Mouse (Mus musculus) midbrain, embryonic 13.5 days (tissue): ENCODE results near the gene Recql5. TPM values are rescaled to one million over a fixed set of nuclear protein-coding genes. Genes with fewer than 3 reads are reported as not detected.

ENCODE experiments used
- ATAC-seq: fragments of 200-750 bp; cut with Nextera tagmentation; 2 replicates; pipeline ENCODE4 v1.8.0; 2017; ENCODE audit warnings: mild to moderate bottlenecking, moderate TSS enrichment, moderate library complexity
- H3K27ac ChIP-seq: fragments of 300-500 bp; sonication (generic); 2 replicates; pipeline ENCODE4 v1.5.1; 2015; ENCODE audit warnings: inconsistent platforms, mild to moderate bottlenecking, moderate library complexity
- H3K27me3 ChIP-seq: fragments of 300-500 bp; sonication (generic); 2 replicates; pipeline ENCODE4 v1.6.1; 2015; ENCODE audit warnings: mild to moderate bottlenecking, inconsistent platforms
- H3K36me3 ChIP-seq: fragments of 300-500 bp; sonication (generic); 2 replicates; pipeline ENCODE4 v1.6.1; 2015; ENCODE audit warnings: mild to moderate bottlenecking, inconsistent platforms
- H3K4me1 ChIP-seq: fragments of 300-500 bp; sonication (generic); replicated peaks from 2 replicates; pipeline ENCODE4 v1.6.1; 2015; ENCODE audit warnings: inconsistent platforms
- H3K4me2 ChIP-seq: fragments of 300-500 bp; sonication (generic); replicated peaks from 2 replicates; pipeline ENCODE4 v1.6.1; 2015; ENCODE audit warnings: moderate library complexity, mild to moderate bottlenecking, inconsistent platforms
- H3K4me3 ChIP-seq: fragments of 300-500 bp; sonication (generic); replicated peaks from 2 replicates; pipeline ENCODE4 v1.5.1; 2015; ENCODE audit warnings: mild to moderate bottlenecking, inconsistent platforms
- H3K9ac ChIP-seq: fragments of 300-500 bp; sonication (generic); replicated peaks from 2 replicates; pipeline ENCODE4 v1.6.1; 2015; ENCODE audit warnings: mild to moderate bottlenecking, inconsistent platforms
- H3K9me3 ChIP-seq: fragments of 300-500 bp; sonication (generic); 2 replicates; pipeline ENCODE4 v1.6.1; 2016; ENCODE audit warnings: mild to moderate bottlenecking, inconsistent platforms
- WGBS: fragments of 180-500 bp; shearing (Covaris S2); methylation state at CpG from one replicate; pipeline ENCODE4 v1.1.7; 2015; 5-methylcytosine and 5-hydroxymethylcytosine counted together
- polyA plus RNA-seq: library from polyadenylated mRNA; unstranded; fragments of >200 nt; fragmentation: Nextera tagmentation; extraction: Ambion mirVana; gene quantifications from 2 replicates; pipeline ENCODE4 v1.2.1, GENCODE M21; 2015

Recql5 gene
- polyA plus RNA-seq, 1 experiment from 2014 or later: 29.2 TPM

- Histone ChIP-seq H3K4me2 (no peak overlapping the region), H3K9me3 (no peaks in the 10 kb centered on the region), H3K4me1 (no peaks in the 10 kb centered on the region), H3K36me3 (peaks cover 51% of the 10 kb centered on the region), H3K27ac (no peak overlapping the region), H3K4me3 (no peak overlapping the region), H3K9ac (no peak overlapping the region), H3K27me3 (no peaks in the 10 kb centered on the region)
- WGBS: 91% methylated on average over 9 of the region's 9 CpGs
- no peak for ATAC-seq
These were observed 40.2 kb downstream of the Recql5 start for GRCm38 (mm10) chr11:115893071-115893470.

GRCm38 (mm10) chr11:115892213-115892612, 41.1 kb downstream of the Recql5 start:
- H3K36me3 ChIP-seq: peaks cover 51% of the 10 kb centered on the region
- H3K9me3 ChIP-seq: no peaks in the 10 kb centered on the region
- no peaks in the 10 kb centered on the region for H3K4me1 ChIP-seq
- H3K4me3 ChIP-seq: no peak overlapping the region
- no peaks in the 10 kb centered on the region for H3K27me3 ChIP-seq
- no peak for ATAC-seq
- no peak overlapping the region for H3K27ac ChIP-seq
- no peak overlapping the region for H3K4me2 ChIP-seq
- WGBS: 63% methylated on average over 6 of the region's 6 CpGs
- no peak overlapping the region for H3K9ac ChIP-seq

- 90% methylated on average over 6 of the region's 6 CpGs for whole genome bisulfite sequencing
- H3K36me3 ChIP-seq: peaks cover 22% of the 10 kb centered on the region
- H3K27me3 ChIP-seq: peaks cover 3% of the 10 kb centered on the region; the same call in 1 of the 2 replicates
- H3K4me2 ChIP-seq: no peak overlapping the region
- no peak overlapping the region for H3K27ac ChIP-seq
- H3K9ac ChIP-seq: no peak overlapping the region
- no peaks in the 10 kb centered on the region for H3K4me1 ChIP-seq
- H3K9me3 ChIP-seq: no peaks in the 10 kb centered on the region
- ATAC-seq: no peak
- H3K4me3 ChIP-seq: no peak overlapping the region
These were observed 44.1 kb downstream of the Recql5 start for GRCm38 (mm10) chr11:115889159-115889558.

- Histone ChIP-seq H3K4me1 (no peaks in the 10 kb centered on the region), H3K4me2 (no peak overlapping the region), H3K36me3 (peaks cover 11% of the 10 kb centered on the region), H3K27me3 (peaks cover 12% of the 10 kb centered on the region; the same call in 1 of the 2 replicates), H3K4me3 (no peak overlapping the region), H3K9me3 (no peaks in the 10 kb centered on the region), H3K9ac (no peak overlapping the region), H3K27ac (no peak overlapping the region)
- 85% methylated on average over 5 of the region's 5 CpGs for WGBS
- no peak for ATAC-seq
These were observed 45.3 kb downstream of the Recql5 start for GRCm38 (mm10) chr11:115888020-115888419.

- Histone ChIP-seq H3K36me3 (no peaks in the 10 kb centered on the region), H3K4me2 (no peak overlapping the region), H3K4me1 (no peaks in the 10 kb centered on the region), H3K4me3 (no peak overlapping the region), H3K27me3 (peaks cover 12% of the 10 kb centered on the region; the same call in 1 of the 2 replicates), H3K9me3 (no peaks in the 10 kb centered on the region), H3K27ac (no peak overlapping the region), H3K9ac (no peak overlapping the region)
- WGBS: 94% methylated on average over 11 of the region's 11 CpGs
- no peak for ATAC-seq
These were observed 46.8 kb downstream of the Recql5 start for GRCm38 (mm10) chr11:115886446-115886845.

GRCm38 (mm10) chr11:115885281-115885680, 48.0 kb downstream of the Recql5 start:
- Histone ChIP-seq H3K9me3 (no peaks in the 10 kb centered on the region), H3K27me3 (peaks cover 12% of the 10 kb centered on the region; the same call in 1 of the 2 replicates), H3K4me1 (no peaks in the 10 kb centered on the region), H3K27ac (no peak overlapping the region), H3K9ac (no peak overlapping the region), H3K4me3 (no peak overlapping the region), H3K36me3 (no peaks in the 10 kb centered on the region), H3K4me2 (no peak overlapping the region)
- WGBS: 81% methylated on average over 11 of the region's 11 CpGs
- ATAC-seq: no peak

GRCm38 (mm10) chr11:115884361-115884760, 48.9 kb downstream of the Recql5 start:
- Histone ChIP-seq H3K27ac (no peak overlapping the region), H3K4me1 (no peaks in the 10 kb centered on the region), H3K9ac (no peak overlapping the region), H3K4me3 (no peak overlapping the region), H3K9me3 (no peaks in the 10 kb centered on the region), H3K36me3 (no peaks in the 10 kb centered on the region), H3K4me2 (no peak overlapping the region), H3K27me3 (peaks cover 12% of the 10 kb centered on the region; the same call in 1 of the 2 replicates)
- no peak for ATAC-seq
- 92% methylated on average over 3 of the region's 3 CpGs for WGBS

DNA sequence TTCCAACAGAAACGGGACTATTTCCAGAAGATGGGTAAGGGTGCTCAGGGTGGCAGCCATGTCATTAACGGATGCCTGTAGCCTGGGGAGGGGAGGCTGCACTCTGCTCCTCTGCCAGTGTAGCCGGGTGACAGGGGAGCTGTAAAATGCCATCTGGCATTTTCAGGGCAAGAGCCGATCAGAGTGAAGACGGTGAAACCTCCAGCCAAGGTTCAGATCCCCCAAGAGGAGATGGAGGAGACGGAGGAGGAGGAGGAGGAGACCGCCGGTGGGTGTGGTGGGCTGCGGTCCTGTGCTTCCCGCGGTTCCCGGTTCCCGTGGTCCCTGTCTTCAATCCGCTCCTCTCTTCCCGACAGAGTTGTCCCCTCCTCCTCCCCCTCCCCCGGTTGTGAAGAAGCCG, 50.0 kb downstream of the Recql5 start:
- H3K36me3 ChIP-seq: no peaks in the 10 kb centered on the region
- no peak overlapping the region for H3K4me2 ChIP-seq
- H3K27ac ChIP-seq: no peak overlapping the region
- ATAC-seq: no peak
- no peaks in the 10 kb centered on the region for H3K9me3 ChIP-seq
- H3K4me3 ChIP-seq: no peak overlapping the region
- H3K27me3 ChIP-seq: peaks cover 12% of the 10 kb centered on the region; the same call in 1 of the 2 replicates
- WGBS: 33% methylated on average over 17 of the region's 17 CpGs
- no peaks in the 10 kb centered on the region for H3K4me1 ChIP-seq
- H3K9ac ChIP-seq: no peak overlapping the region

DNA sequence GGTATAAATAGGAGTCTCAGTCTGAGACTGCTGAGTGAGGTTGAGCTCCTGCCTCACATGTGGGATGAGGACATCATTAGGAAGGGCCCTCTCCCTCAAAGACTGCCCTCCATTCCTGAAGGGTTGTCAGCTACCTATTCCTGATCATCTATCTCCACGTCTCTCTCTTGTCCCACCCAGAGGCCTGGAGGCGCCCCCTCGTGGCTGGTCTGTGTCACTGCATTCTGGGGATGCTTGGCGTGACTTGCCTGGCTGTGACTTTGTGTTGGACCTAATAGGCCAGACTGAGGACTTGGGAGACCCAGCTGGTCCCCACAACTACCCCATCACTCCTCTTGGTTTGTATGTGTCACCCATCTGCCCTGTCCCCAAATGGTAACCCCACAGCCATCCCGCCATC, 52.3 kb downstream of the Recql5 start:
- Histone ChIP-seq H3K9ac (no peak overlapping the region), H3K9me3 (no peaks in the 10 kb centered on the region), H3K4me2 (no peak overlapping the region), H3K27ac (no peak overlapping the region), H3K27me3 (peaks cover 12% of the 10 kb centered on the region; the same call in 1 of the 2 replicates), H3K4me3 (no peak overlapping the region), H3K36me3 (no peaks in the 10 kb centered on the region), H3K4me1 (no peaks in the 10 kb centered on the region)
- WGBS: 25% methylated on average over 5 of the region's 5 CpGs
- no peak for ATAC-seq

DNA sequence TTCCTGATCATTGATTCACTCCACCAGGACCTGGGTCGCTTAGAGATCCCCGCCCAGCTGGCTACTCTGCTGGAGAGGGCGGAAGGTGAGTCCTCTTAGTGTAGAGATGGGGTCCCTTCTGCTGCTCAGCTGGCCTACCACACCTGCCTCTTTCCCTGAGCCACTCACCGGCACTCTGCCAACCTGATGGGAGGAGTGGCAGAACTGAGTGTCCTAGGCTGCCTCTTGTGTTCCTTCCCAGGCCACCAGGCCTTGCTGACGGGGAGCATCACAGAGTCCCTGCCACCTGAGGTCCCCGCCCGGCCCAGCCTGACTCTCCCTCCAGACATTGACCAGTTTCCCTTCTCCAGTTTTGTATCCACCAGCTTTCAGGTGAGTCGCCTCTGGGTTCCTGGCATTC, 55.2 kb downstream of the Recql5 start:
- no peak overlapping the region for H3K4me2 ChIP-seq
- no peak for ATAC-seq
- H3K27ac ChIP-seq: no peak overlapping the region
- no peak overlapping the region for H3K4me3 ChIP-seq
- H3K27me3 ChIP-seq: no peaks in the 10 kb centered on the region
- no peaks in the 10 kb centered on the region for H3K4me1 ChIP-seq
- no peaks in the 10 kb centered on the region for H3K36me3 ChIP-seq
- no peak overlapping the region for H3K9ac ChIP-seq
- WGBS: 83% methylated on average over 8 of the region's 8 CpGs
- no peaks in the 10 kb centered on the region for H3K9me3 ChIP-seq

DNA sequence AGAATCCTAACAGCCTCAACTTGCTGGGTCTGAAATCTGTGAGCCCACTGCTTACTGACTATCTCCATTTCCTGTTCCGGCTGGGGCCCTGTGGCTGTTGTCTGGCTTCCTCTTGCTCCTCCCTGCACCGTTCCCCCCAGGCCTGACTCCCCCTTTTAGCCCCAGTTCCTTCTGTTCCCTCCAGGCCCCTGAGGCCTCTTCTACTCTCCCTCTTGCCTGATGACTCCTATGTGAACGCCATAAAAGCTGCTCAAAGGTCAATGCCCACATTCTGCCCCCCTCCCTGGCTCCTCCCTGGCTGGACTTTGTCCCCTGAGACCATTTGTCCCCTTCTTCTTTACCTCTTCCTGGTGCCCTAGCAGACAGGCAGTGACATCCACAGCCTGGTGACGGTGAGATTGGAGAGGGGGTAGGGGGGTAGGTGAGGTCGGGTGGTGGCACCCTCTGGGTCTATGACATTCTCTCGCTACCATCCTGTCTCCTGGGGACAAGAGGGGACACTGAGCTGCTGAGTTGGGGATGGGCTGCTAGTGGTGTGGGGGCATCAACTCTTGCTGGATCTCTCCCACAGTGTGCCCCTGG, 56.0 kb downstream of the Recql5 start:
- 80% methylated on average over 6 of the region's 6 CpGs for WGBS
- H3K4me2 ChIP-seq: no peak overlapping the region
- H3K9me3 ChIP-seq: no peaks in the 10 kb centered on the region
- no peak overlapping the region for H3K9ac ChIP-seq
- H3K4me1 ChIP-seq: no peaks in the 10 kb centered on the region
- ATAC-seq: no peak
- H3K27me3 ChIP-seq: no peaks in the 10 kb centered on the region
- no peak overlapping the region for H3K4me3 ChIP-seq
- no peaks in the 10 kb centered on the region for H3K36me3 ChIP-seq
- H3K27ac ChIP-seq: no peak overlapping the region

DNA sequence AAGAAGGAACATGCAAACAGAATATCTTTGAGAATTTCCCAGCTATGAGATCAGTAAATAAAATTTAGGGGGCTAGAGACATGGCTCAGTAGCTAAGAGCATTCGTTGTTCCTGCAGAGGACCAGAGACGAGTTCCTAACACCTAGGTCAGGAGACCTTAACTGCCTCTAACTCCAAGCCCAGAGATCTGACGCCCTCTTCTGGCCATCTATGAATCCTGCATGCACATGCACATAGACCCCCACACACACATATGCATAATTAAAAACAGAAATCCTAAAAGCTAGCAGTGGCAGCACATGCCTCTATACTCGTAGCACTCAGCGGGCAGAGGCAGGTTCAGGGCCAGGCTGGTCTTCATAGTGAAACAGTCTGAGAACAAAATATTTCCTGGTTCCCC, 56.8 kb downstream of the Recql5 start:
- no peaks in the 10 kb centered on the region for H3K4me1 ChIP-seq
- no peak overlapping the region for H3K9ac ChIP-seq
- no peak overlapping the region for H3K4me2 ChIP-seq
- 80% methylated on average over 5 of the region's 5 CpGs for WGBS
- H3K9me3 ChIP-seq: no peaks in the 10 kb centered on the region
- no peak overlapping the region for H3K27ac ChIP-seq
- H3K36me3 ChIP-seq: no peaks in the 10 kb centered on the region
- no peak overlapping the region for H3K4me3 ChIP-seq
- ATAC-seq: no peak
- H3K27me3 ChIP-seq: no peaks in the 10 kb centered on the region

GRCm38 (mm10) chr11:115875935-115876334, 57.3 kb downstream of the Recql5 start:
- no peaks in the 10 kb centered on the region for H3K36me3 ChIP-seq
- H3K4me3 ChIP-seq: no peak overlapping the region
- no peaks in the 10 kb centered on the region for H3K4me1 ChIP-seq
- no peak overlapping the region for H3K4me2 ChIP-seq
- ATAC-seq: no peak
- no peaks in the 10 kb centered on the region for H3K27me3 ChIP-seq
- 91% methylated on average over 3 of the region's 3 CpGs for WGBS
- H3K9ac ChIP-seq: no peak overlapping the region
- no peaks in the 10 kb centered on the region for H3K9me3 ChIP-seq
- no peak overlapping the region for H3K27ac ChIP-seq
